Mouse (Mus musculus) heart, embryonic 10.5 days (tissue): ENCODE results near the gene Ttll12. TPM values are rescaled to one million over a fixed set of nuclear protein-coding genes. Genes with fewer than 3 reads are reported as not detected.

Experiments used
- DNase-seq: peaks from one replicate; pipeline ENCODE4 v3.0.0-alpha.2; 2017; ENCODE audit warnings: low spot score
- H3K27ac ChIP-seq: fragments of 300-500 bp; sonication (generic); 2 replicates; pipeline ENCODE4 v1.5.1; 2016; ENCODE audit warnings: mild to moderate bottlenecking
- H3K27me3 ChIP-seq: fragments of 300-500 bp; sonication (generic); 2 replicates; pipeline ENCODE4 v1.6.1; 2016; ENCODE audit warnings: mild to moderate bottlenecking; ENCODE audit not compliant: poor library complexity, insufficient read depth, severe bottlenecking
- H3K36me3 ChIP-seq: fragments of 300-500 bp; sonication (generic); 2 replicates; pipeline ENCODE4 v1.6.1; 2016; ENCODE audit warnings: mild to moderate bottlenecking, moderate library complexity
- H3K4me1 ChIP-seq: fragments of 300-500 bp; sonication (generic); 2 replicates; pipeline ENCODE4 v1.6.1; 2016; ENCODE audit warnings: mild to moderate bottlenecking
- H3K4me3 ChIP-seq: fragments of 300-500 bp; sonication (generic); 2 replicates; pipeline ENCODE4 v1.5.1; 2016; ENCODE audit warnings: mild to moderate bottlenecking, moderate library complexity
- H3K9me3 ChIP-seq: fragments of 300-500 bp; sonication (generic); 2 replicates; pipeline ENCODE4 v1.6.1; 2016; ENCODE audit warnings: mild to moderate bottlenecking, moderate library complexity
- WGBS: fragments of 180-500 bp; shearing (Covaris S2); methylation state at CpG from one replicate; pipeline ENCODE4 v1.1.7; 2016; 5-methylcytosine and 5-hydroxymethylcytosine counted together
- polyA plus RNA-seq: library from polyadenylated mRNA; unstranded; fragments of >200 nt; fragmentation: Nextera tagmentation; extraction: Ambion mirVana; gene quantifications from 2 replicates; pipeline ENCODE4 v1.2.1, GENCODE M21; 2016

Gene Ttll12
- polyA plus RNA-seq, 1 experiment from 2014 or later: 44.0 TPM

- 91% methylated on average over 7 of the region's 7 CpGs for WGBS
- Histone ChIP-seq H3K4me1 (peaks cover 8% of the 10 kb centered on the region), H3K27me3 (no peaks in the 10 kb centered on the region), H3K27ac (no peak overlapping the region), H3K9me3 (no peaks in the 10 kb centered on the region), H3K4me3 (no peak overlapping the region), H3K36me3 (peaks cover 95% of the 10 kb centered on the region)
- no peak for DNase-seq
Measured at GRCm38 (mm10) chr15:83546029-83546428, 48.9 kb downstream of the Ttll12 start.

GRCm38 (mm10) chr15:83541647-83542287 lies 53.2 kb downstream of the Ttll12 start:
- Histone ChIP-seq H3K9me3 (no peaks in the 10 kb centered on the region), H3K27me3 (no peaks in the 10 kb centered on the region), H3K36me3 (peaks cover 60% of the 10 kb centered on the region), H3K4me1 (peaks cover 30% of the 10 kb centered on the region), H3K27ac (peak overlapping the region; percentile 4; the same call in 1 of the 2 replicates), H3K4me3 (no peak overlapping the region)
- DNase-seq: no peak
- WGBS: 76% methylated on average over 9 of the region's 9 CpGs

GRCm38 (mm10) chr15:83539905-83540304 lies 55.1 kb downstream of the Ttll12 start:
- peaks cover 45% of the 10 kb centered on the region for H3K4me1 ChIP-seq
- H3K27ac ChIP-seq: peak overlapping the region; percentile 74
- H3K36me3 ChIP-seq: peaks cover 51% of the 10 kb centered on the region
- DNase-seq: no peak
- no peak overlapping the region; the same call in 1 of the 2 replicates for H3K4me3 ChIP-seq
- no peaks in the 10 kb centered on the region for H3K9me3 ChIP-seq
- H3K27me3 ChIP-seq: no peaks in the 10 kb centered on the region
- WGBS: 32% methylated on average over 4 of the region's 4 CpGs

GRCm38 (mm10) chr15:83538855-83539254 lies 56.1 kb downstream of the Ttll12 start:
- Histone ChIP-seq H3K27me3 (no peaks in the 10 kb centered on the region), H3K36me3 (peaks cover 44% of the 10 kb centered on the region), H3K27ac (0 out of 2 replicates have a peak overlapping the region, but pooled peaks have one; percentile 74), H3K4me1 (peaks cover 56% of the 10 kb centered on the region), H3K4me3 (no peak overlapping the region), H3K9me3 (no peaks in the 10 kb centered on the region)
- WGBS: 94% methylated on average over 2 of the region's 2 CpGs
- DNase-seq: no peak

GRCm38 (mm10) chr15:83535890-83536231 lies 59.1 kb downstream of the Ttll12 start:
- peaks cover 55% of the 10 kb centered on the region for H3K4me1 ChIP-seq
- peak overlapping the region; percentile 85 for H3K27ac ChIP-seq
- DNase-seq: no peak
- H3K4me3 ChIP-seq: no peak overlapping the region
- 70% methylated on average over 6 of the region's 6 CpGs for WGBS
- peaks cover 37% of the 10 kb centered on the region for H3K36me3 ChIP-seq
- no peaks in the 10 kb centered on the region for H3K27me3 ChIP-seq
- no peaks in the 10 kb centered on the region for H3K9me3 ChIP-seq

GRCm38 (mm10) chr15:83534960-83535889 lies 59.7 kb downstream of the Ttll12 start:
- WGBS: 54% methylated on average over 17 of the region's 17 CpGs
- no peak overlapping the region for H3K4me3 ChIP-seq
- H3K4me1 ChIP-seq: peaks cover 55% of the 10 kb centered on the region
- H3K9me3 ChIP-seq: no peaks in the 10 kb centered on the region
- DNase-seq: peak; percentile 84
- peak overlapping the region; percentile 85 for H3K27ac ChIP-seq
- no peaks in the 10 kb centered on the region for H3K27me3 ChIP-seq
- H3K36me3 ChIP-seq: peaks cover 43% of the 10 kb centered on the region

- Histone ChIP-seq H3K27ac (no peak overlapping the region), H3K36me3 (peaks cover 40% of the 10 kb centered on the region), H3K9me3 (no peaks in the 10 kb centered on the region), H3K4me1 (peaks cover 67% of the 10 kb centered on the region), H3K27me3 (peaks cover 10% of the 10 kb centered on the region), H3K4me3 (no peak overlapping the region)
- no peak for DNase-seq
- WGBS: 72% methylated on average over 7 of the region's 7 CpGs
Measured at GRCm38 (mm10) chr15:83532606-83533005, 62.4 kb downstream of the Ttll12 start.

- H3K36me3 ChIP-seq: peaks cover 39% of the 10 kb centered on the region
- H3K9me3 ChIP-seq: no peaks in the 10 kb centered on the region
- WGBS: 85% methylated on average over 5 of the region's 5 CpGs
- H3K4me1 ChIP-seq: peaks cover 73% of the 10 kb centered on the region
- H3K27ac ChIP-seq: no peak overlapping the region
- H3K27me3 ChIP-seq: peaks cover 16% of the 10 kb centered on the region
- DNase-seq: no peak
- no peak overlapping the region for H3K4me3 ChIP-seq
Measured at GRCm38 (mm10) chr15:83531961-83532469, 62.9 kb downstream of the Ttll12 start.

GRCm38 (mm10) chr15:83530688-83531087 lies 64.3 kb downstream of the Ttll12 start:
- WGBS: 72% methylated on average over 6 of the region's 6 CpGs
- peaks cover 19% of the 10 kb centered on the region for H3K27me3 ChIP-seq
- H3K4me1 ChIP-seq: peaks cover 78% of the 10 kb centered on the region
- DNase-seq: no peak
- no peaks in the 10 kb centered on the region for H3K9me3 ChIP-seq
- peak overlapping the region; percentile 24; the same call in 1 of the 2 replicates for H3K27ac ChIP-seq
- peaks cover 27% of the 10 kb centered on the region for H3K36me3 ChIP-seq
- no peak overlapping the region for H3K4me3 ChIP-seq

- DNase-seq: no peak
- peaks cover 19% of the 10 kb centered on the region for H3K27me3 ChIP-seq
- H3K27ac ChIP-seq: 0 out of 2 replicates have a peak overlapping the region, but pooled peaks have one; percentile 24
- H3K4me3 ChIP-seq: no peak overlapping the region
- WGBS: 72% methylated on average over 9 of the region's 9 CpGs
- peaks cover 78% of the 10 kb centered on the region for H3K4me1 ChIP-seq
- H3K9me3 ChIP-seq: no peaks in the 10 kb centered on the region
- peaks cover 27% of the 10 kb centered on the region for H3K36me3 ChIP-seq
Measured at GRCm38 (mm10) chr15:83530233-83530632, 64.7 kb downstream of the Ttll12 start.

GRCm38 (mm10) chr15:83529765-83530164 lies 65.2 kb downstream of the Ttll12 start:
- Histone ChIP-seq H3K36me3 (peaks cover 27% of the 10 kb centered on the region), H3K9me3 (no peaks in the 10 kb centered on the region), H3K4me1 (peaks cover 78% of the 10 kb centered on the region), H3K27ac (no peak overlapping the region), H3K4me3 (no peak overlapping the region), H3K27me3 (peaks cover 19% of the 10 kb centered on the region)
- DNase-seq: no peak
- 79% methylated on average over 5 of the region's 5 CpGs for whole genome bisulfite sequencing

- WGBS: 50% methylated on average over 4 of the region's 4 CpGs
- peaks cover 78% of the 10 kb centered on the region for H3K4me1 ChIP-seq
Measured at GRCm38 (mm10) chr15:83528892-83529291, 66.1 kb downstream of the Ttll12 start.

GRCm38 (mm10) chr15:83527747-83528146 lies 67.2 kb downstream of the Ttll12 start:
- H3K27me3 ChIP-seq: peaks cover 19% of the 10 kb centered on the region
- H3K9me3 ChIP-seq: no peaks in the 10 kb centered on the region
- H3K36me3 ChIP-seq: peaks cover 18% of the 10 kb centered on the region
- peak overlapping the region; percentile 88 for H3K27ac ChIP-seq
- no peak for DNase-seq
- peaks cover 82% of the 10 kb centered on the region for H3K4me1 ChIP-seq
- 63% methylated on average over 2 of the region's 2 CpGs for WGBS
- H3K4me3 ChIP-seq: peak overlapping the region; percentile 77

More at GRCm38 (mm10) chr15:83528892-83529291, 66.1 kb downstream of the Ttll12 start:
- no peak for DNase-seq
- Histone ChIP-seq H3K4me3 (no peak overlapping the region), H3K9me3 (no peaks in the 10 kb centered on the region), H3K27me3 (peaks cover 19% of the 10 kb centered on the region), H3K27ac (no peak overlapping the region), H3K36me3 (peaks cover 24% of the 10 kb centered on the region)
